Comparison of ENCODE assay signal across 17 mouse cellular contexts in genomic region chr6:137386344-137386743, GRCm38 (mm10).
DNase-seq lines count a peak whose midpoint lies in the region; ATAC-seq and TF ChIP-seq lines count a peak whose summit lies in the region.
"Had no signal": no experiment of that assay in that cellular context is flagged by ENCODE, and none has a peak within 500 bp of the region (broad histone marks: within the 10 kb centered on the region; RNA-seq: fewer than 3 reads in every experiment).

No protein-coding gene starts in this region.

- WGBS in heart, embryonic 11.5 days (ENCODE audit: insufficient replicate concordance): 83% methylated on average over 4 of the region's 4 CpGs
- WGBS in bone marrow, adult 2 months: 37% methylated on average over 4 of the region's 4 CpGs
- 88% methylated on average over 4 of the region's 4 CpGs for WGBS in hindbrain, postnatal 0 days

- no peak for ATAC-seq in heart, embryonic 11.5 days (replicated peaks; ENCODE audit: insufficient number of reproducible peaks, low FRiP score, low TSS enrichment)
- ATAC-seq in granulocyte monocyte progenitor cell, adult 5-6 weeks (replicated peaks; ENCODE audit: poor library complexity, severe bottlenecking): peak; percentile 98
- ATAC-seq in megakaryocyte progenitor cell, adult 5-6 weeks (replicated peaks; ENCODE audit: poor library complexity): peak; percentile 94
- ATAC-seq in hindbrain, postnatal 0 days: no peak
- ATAC-seq: forebrain, embryonic 14.5 days had no signal

- intact Hi-C loops in heart, postnatal 10 days (cut with DNase I): no loop called here

- H3K36me3 ChIP-seq in heart, embryonic 11.5 days (ENCODE audit: control insufficient read depth, insufficient read depth, low read length): no peaks in the 10 kb centered on the region
- peaks cover 3% of the 10 kb centered on the region; the same call in 1 of the 2 replicates for H3K36me3 ChIP-seq in hindbrain, postnatal 0 days (ENCODE audit: insufficient read depth, low read length)
- H3K36me3 ChIP-seq: heart, embryonic 15.5 days had no signal

- peak; percentile 16 to 19 for DNase-seq in heart, postnatal 10 days
- no peak for DNase-seq in hindbrain, postnatal 0 days (ENCODE audit: low spot score)
- no peak for DNase-seq in left cerebral cortex, adult 8-10 months (ENCODE audit: low spot score in 2 of 2)
- DNase-seq: adrenal gland, postnatal 10 days; cerebellum, postnatal 14 days; kidney, adult 18-20 months; kidney, postnatal 25 days; lung, embryonic 14.5 days had no signal

- no peak overlapping the region for H3K9ac ChIP-seq in heart, embryonic 11.5 days (ENCODE audit: low read depth, low read length)
- no peak overlapping the region for H3K9ac ChIP-seq in hindbrain, postnatal 0 days (replicated peaks; ENCODE audit: low read length)
- H3K9ac ChIP-seq: heart, embryonic 15.5 days; hindbrain, embryonic 15.5 days; lung, embryonic 14.5 days had no signal

- TF ChIP-seq POLR2A in bone marrow, adult 2 months (IDR thresholded peaks at IDR 0.05; ENCODE audit: borderline replicate concordance, control insufficient read depth, low read depth, low read length): no peak

- H3K4me2 ChIP-seq in heart, embryonic 11.5 days: no peak overlapping the region
- H3K4me2 ChIP-seq in hindbrain, postnatal 0 days (ENCODE audit: low read depth, low read length): no peak overlapping the region
- H3K4me2 ChIP-seq: heart, embryonic 15.5 days; hindbrain, embryonic 15.5 days; lung, embryonic 14.5 days; midbrain, embryonic 11.5 days had no signal

- no peak overlapping the region for H3K4me3 ChIP-seq in heart, embryonic 11.5 days (ENCODE audit: low read depth, low read length)
- H3K4me3 ChIP-seq in bone marrow, adult 2 months (replicated peaks; ENCODE audit: control insufficient read depth, low read depth, low read length): no peak overlapping the region
- no peak overlapping the region for H3K4me3 ChIP-seq in hindbrain, postnatal 0 days (ENCODE audit: low read length)
- H3K4me3 ChIP-seq: heart, embryonic 15.5 days; hindbrain, embryonic 15.5 days; myocyte had no signal

- no peak for TF ChIP-seq CTCF in bone marrow, adult 2 months (IDR thresholded peaks at IDR 0.05; ENCODE audit: control insufficient read depth, insufficient read depth, low read length)
- TF ChIP-seq CTCF in hindbrain, postnatal 0 days (IDR thresholded peaks at IDR 0.05; ENCODE audit: low read depth): no peak

- H3K27me3 ChIP-seq in heart, embryonic 11.5 days (ENCODE audit: control insufficient read depth, insufficient read depth, low read length): no peaks in the 10 kb centered on the region
- H3K27me3 ChIP-seq in hindbrain, postnatal 0 days (ENCODE audit: insufficient read depth, low read length): no peaks in the 10 kb centered on the region
- H3K27me3 ChIP-seq: heart, embryonic 15.5 days; hindbrain, embryonic 15.5 days had no signal

- no peak overlapping the region for H3K27ac ChIP-seq in heart, embryonic 11.5 days (ENCODE audit: low read depth, low read length)
- 0 out of 2 replicates have a peak overlapping the region, but pooled peaks have one; percentile 6 for H3K27ac ChIP-seq in bone marrow, adult 2 months (ENCODE audit: control insufficient read depth, insufficient read depth, low read depth, low read length, poor library complexity)
- H3K27ac ChIP-seq in hindbrain, postnatal 0 days: no peak overlapping the region
- H3K27ac ChIP-seq: heart, embryonic 15.5 days; hindbrain, embryonic 15.5 days had no signal

- no peaks in the 10 kb centered on the region for H3K9me3 ChIP-seq in heart, embryonic 11.5 days (replicated peaks; ENCODE audit: control insufficient read depth, low read length)
- H3K9me3 ChIP-seq in hindbrain, postnatal 0 days (ENCODE audit: low read length): no peaks in the 10 kb centered on the region
- H3K9me3 ChIP-seq: heart, embryonic 15.5 days; hindbrain, embryonic 15.5 days had no signal

- no peaks in the 10 kb centered on the region for H3K4me1 ChIP-seq in heart, embryonic 11.5 days (ENCODE audit: control insufficient read depth, insufficient read depth, low read length)
- H3K4me1 ChIP-seq in bone marrow, adult 2 months (ENCODE audit: control insufficient read depth, insufficient read depth, low read length): peaks cover 2% of the 10 kb centered on the region; the same call in 1 of the 2 replicates
- H3K4me1 ChIP-seq in hindbrain, postnatal 0 days (ENCODE audit: insufficient read depth, low read length): no peaks in the 10 kb centered on the region
- H3K4me1 ChIP-seq: heart, embryonic 15.5 days; hindbrain, embryonic 15.5 days had no signal

Comparison
In these comparisons a context has a peak if more than half of its experiments do, and no peak if none do; other contexts are left out.
1. DNase-seq: peak in heart, postnatal 10 days (2 of 2); none in hindbrain, postnatal 0 days (single experiment) and left cerebral cortex, adult 8-10 months (0 of 2).
2. ATAC-seq: peak in granulocyte monocyte progenitor cell, adult 5-6 weeks (single experiment) and megakaryocyte progenitor cell, adult 5-6 weeks (single experiment); none in heart, embryonic 11.5 days (single experiment) and hindbrain, postnatal 0 days (single experiment).